Mouse (Mus musculus) stomach, embryonic 14.5 days (tissue): ENCODE results near the gene Mlh3. TPM values are rescaled to one million over a fixed set of nuclear protein-coding genes. Genes with fewer than 3 reads are reported as not detected.

Source experiments
- ATAC-seq: fragments of 200-750 bp; cut with Nextera tagmentation; 2 replicates; pipeline ENCODE4 v1.8.0; 2017; ENCODE audit warnings: low read depth, moderate TSS enrichment; ENCODE audit not compliant: insufficient number of reproducible peaks, insufficient read depth, low FRiP score
- H3K27ac ChIP-seq: fragments of 300-500 bp; sonication (generic); 2 replicates; pipeline ENCODE4 v1.5.1; 2014; ENCODE audit warnings: mild to moderate bottlenecking, low read length, moderate library complexity, mixed read lengths
- H3K27me3 ChIP-seq: fragments of 300-500 bp; sonication (generic); 2 replicates; pipeline ENCODE4 v1.6.1; 2014; ENCODE audit warnings: low read length, control low read depth, mixed read lengths; ENCODE audit not compliant: control insufficient read depth, insufficient read depth
- H3K36me3 ChIP-seq: fragments of 300-500 bp; sonication (generic); 2 replicates; pipeline ENCODE4 v1.6.1; 2014; ENCODE audit warnings: mild to moderate bottlenecking, control low read depth, low read length, moderate library complexity, mixed read lengths; ENCODE audit not compliant: control insufficient read depth, insufficient read depth
- H3K4me1 ChIP-seq: fragments of 300-500 bp; sonication (generic); 2 replicates; pipeline ENCODE4 v1.6.1; 2014; ENCODE audit warnings: low read length, control low read depth, mixed read lengths; ENCODE audit not compliant: control insufficient read depth, insufficient read depth
- H3K4me2 ChIP-seq: fragments of 300-500 bp; sonication (generic); replicated peaks from 2 replicates; pipeline ENCODE4 v1.6.1; 2014; ENCODE audit warnings: low read depth, low read length, control low read depth
- H3K4me3 ChIP-seq: fragments of 300-500 bp; sonication (generic); 2 replicates; pipeline ENCODE4 v1.5.1; 2014; ENCODE audit warnings: low read depth, low read length, control low read depth
- H3K9ac ChIP-seq: fragments of 300-500 bp; sonication (generic); replicated peaks from 2 replicates; pipeline ENCODE4 v1.6.1; 2014; ENCODE audit warnings: low read depth, mild to moderate bottlenecking, control low read depth, low read length, moderate library complexity, mixed read lengths
- H3K9me3 ChIP-seq: fragments of 300-500 bp; sonication (generic); 2 replicates; pipeline ENCODE4 v1.6.1; 2016; ENCODE audit warnings: low read depth, low read length, control low read depth; ENCODE audit not compliant: control insufficient read depth
- WGBS: fragments of 180-500 bp; shearing (Covaris S2); extraction: QIAGEN DNeasy Blood & Tissue Kit; methylation state at CpG from one replicate; pipeline ENCODE4 v1.1.7; 2014; 5-methylcytosine and 5-hydroxymethylcytosine counted together
- microRNA-seq: library from miRNA; unstranded; fragments of <30 nt; microRNA quantifications from one replicate; pipeline ENCODE4, GENCODE M21; 2016
- polyA plus RNA-seq: library from polyadenylated mRNA; unstranded; fragments of >200 nt; fragmentation: Nextera tagmentation; extraction: Ambion mirVana; gene quantifications from 2 replicates; pipeline ENCODE4 v1.2.1, GENCODE M21; 2014

Gene Mlh3
- polyA plus RNA-seq, 1 experiment from 2014 or later = 9.0 TPM

GRCm38 (mm10) chr12:85186361-85186760 lies 84.0 kb downstream of the Mlh3 start:
- 60% methylated on average over 7 of the region's 7 CpGs for WGBS
- Histone ChIP-seq H3K4me3 (no peak overlapping the region), H3K4me2 (no peak overlapping the region), H3K9ac (no peak overlapping the region), H3K4me1 (peaks cover 19% of the 10 kb centered on the region; the same call in 1 of the 2 replicates), H3K27ac (no peak overlapping the region; the same call in 1 of the 2 replicates), H3K9me3 (no peaks in the 10 kb centered on the region), H3K36me3 (no peaks in the 10 kb centered on the region), H3K27me3 (no peaks in the 10 kb centered on the region)
- ATAC-seq = no peak

GRCm38 (mm10) chr12:85185810-85186209 lies 84.6 kb downstream of the Mlh3 start:
- H3K9ac ChIP-seq = no peak overlapping the region
- no peaks in the 10 kb centered on the region for H3K27me3 ChIP-seq
- WGBS = 39% methylated on average over 8 of the region's 8 CpGs
- H3K4me1 ChIP-seq = peaks cover 19% of the 10 kb centered on the region; the same call in 1 of the 2 replicates
- no peak for ATAC-seq
- no peaks in the 10 kb centered on the region for H3K36me3 ChIP-seq
- H3K4me3 ChIP-seq = no peak overlapping the region
- no peak overlapping the region for H3K4me2 ChIP-seq
- H3K27ac ChIP-seq = no peak overlapping the region; the same call in 1 of the 2 replicates
- no peaks in the 10 kb centered on the region for H3K9me3 ChIP-seq

Small RNA genes within 50 kb of the gene (microRNA-seq; reads per million reads assigned to microRNA genes)
- gene Mir6938 = not detected

Other genes with a start within 250 kb of the Mlh3 start
- gene Prox2, start 159.8 kb downstream of the Mlh3 start, polyA plus RNA-seq = 4.4 and 5.3 TPM in 2 replicates
- 99.1 and 102 TPM in 2 replicates for gene Dlst, start 159.8 kb downstream of the Mlh3 start, polyA plus RNA-seq
- 1.5 and 1.8 TPM in 2 replicates for gene Rps6kl1, start 119.3 kb downstream of the Mlh3 start, polyA plus RNA-seq
- 18.2 and 21.8 TPM in 2 replicates for gene Pgf, start 92.8 kb downstream of the Mlh3 start, polyA plus RNA-seq
- gene Eif2b2, start 51.1 kb downstream of the Mlh3 start, polyA plus RNA-seq = 81.1 and 82.5 TPM in 2 replicates
- 45.2 and 56.8 TPM in 2 replicates for gene Acyp1, start 17.8 kb upstream of the Mlh3 start, polyA plus RNA-seq
- 2.0 and 2.8 TPM in 2 replicates for gene Zc2hc1c, start 18.0 kb upstream of the Mlh3 start, polyA plus RNA-seq
- gene Nek9, start 68.8 kb upstream of the Mlh3 start, polyA plus RNA-seq = 20.3 and 20.4 TPM in 2 replicates
- 386 and 405 TPM in 2 replicates for gene Tmed10, start 104.2 kb upstream of the Mlh3 start, polyA plus RNA-seq
- gene Fos, start 203.3 kb upstream of the Mlh3 start, polyA plus RNA-seq = 8.6 and 9.1 TPM in 2 replicates